Mouse (Mus musculus) monocyte, adult 2 months (primary cell): ENCODE results near the gene Cldn4.
"Not testable (repeated sequence)": the region's sequence is repeated elsewhere in the genome, so short reads cannot be mapped to it uniquely, and the experiment has no call there.

Experiments
- DNase-seq, 2 experiments: peaks; one replicate each; pipeline ENCODE4 v3.0.0; 2022; ENCODE audit warnings: low spot score in 2 of 2, low read depth in 1 of 2

Gene Cldn4

GRCm38 (mm10) chr5:134964655-134965054 lies 17.9 kb upstream of the Cldn4 start:
- not testable (repeated sequence) for DNase-seq

- no peak for DNase-seq
These were observed 16.8 kb upstream of the Cldn4 start for GRCm38 (mm10) chr5:134963546-134963945.

GRCm38 (mm10) chr5:134961519-134961918 lies 14.8 kb upstream of the Cldn4 start:
- no peak for DNase-seq

DNA sequence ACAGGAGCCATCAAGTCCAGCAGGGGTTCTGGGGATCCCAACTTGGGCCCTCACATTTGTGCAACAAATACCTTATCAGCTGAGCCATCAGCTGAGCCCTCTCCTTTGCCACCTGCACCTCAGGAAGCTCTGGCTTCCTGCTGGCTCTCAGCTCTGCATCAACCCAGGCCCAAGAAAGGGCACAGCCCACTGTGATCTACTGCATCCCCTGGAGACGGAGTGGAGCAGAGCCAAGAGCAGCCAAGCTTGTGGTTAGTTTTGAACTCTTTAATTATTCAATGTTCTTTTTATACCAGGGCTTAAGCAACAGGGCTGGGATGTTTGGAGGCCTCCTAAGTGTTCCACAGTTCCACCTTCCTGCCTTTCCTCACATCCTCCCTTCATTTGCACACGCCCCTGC lies 13.7 kb upstream of the Cldn4 start:
- DNase-seq, result no peak

DNA sequence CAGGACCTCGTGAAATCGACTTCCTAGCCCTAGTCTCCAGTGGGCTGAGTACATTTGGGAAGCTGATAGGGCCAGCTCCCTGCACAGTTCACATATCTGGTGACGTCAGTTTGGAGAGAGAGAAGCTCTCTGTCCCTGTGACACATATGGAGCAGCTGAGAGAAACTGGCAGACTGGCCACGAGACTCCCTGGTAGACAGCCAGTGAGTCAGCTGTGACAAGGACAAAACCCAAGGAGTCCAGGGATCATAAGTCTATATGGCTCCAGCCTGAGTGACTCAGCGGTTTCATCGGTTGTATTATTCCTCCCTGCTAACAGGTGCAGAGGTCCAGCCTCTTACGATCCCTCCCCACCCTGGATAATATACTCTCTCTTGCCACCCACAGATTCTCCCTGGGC lies 12.4 kb upstream of the Cldn4 start:
- no peak for DNase-seq

- no peak for DNase-seq
These were observed 8.8 kb upstream of the Cldn4 start for GRCm38 (mm10) chr5:134955491-134955890.

GRCm38 (mm10) chr5:134951053-134951884 lies 4.5 kb upstream of the Cldn4 start:
- no peak for DNase-seq

DNA sequence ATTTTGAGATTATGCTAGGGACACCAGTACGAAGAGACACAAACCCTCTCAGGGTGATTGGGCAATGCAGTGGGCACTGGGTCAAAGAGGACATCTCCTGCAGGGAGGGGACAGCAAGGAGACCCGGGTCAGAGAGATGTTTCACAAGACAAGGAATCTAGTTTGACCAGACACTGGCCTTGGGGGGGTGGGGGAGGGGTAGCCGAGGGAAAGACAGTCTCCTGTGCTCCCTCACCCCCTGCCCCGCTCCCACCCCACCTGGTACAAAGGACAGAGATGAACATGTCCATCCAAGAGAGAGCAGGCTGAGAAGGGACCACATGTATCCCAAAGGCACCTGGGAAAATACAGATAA lies 1.3 kb upstream of the Cldn4 start:
- DNase-seq, result no peak

DNA sequence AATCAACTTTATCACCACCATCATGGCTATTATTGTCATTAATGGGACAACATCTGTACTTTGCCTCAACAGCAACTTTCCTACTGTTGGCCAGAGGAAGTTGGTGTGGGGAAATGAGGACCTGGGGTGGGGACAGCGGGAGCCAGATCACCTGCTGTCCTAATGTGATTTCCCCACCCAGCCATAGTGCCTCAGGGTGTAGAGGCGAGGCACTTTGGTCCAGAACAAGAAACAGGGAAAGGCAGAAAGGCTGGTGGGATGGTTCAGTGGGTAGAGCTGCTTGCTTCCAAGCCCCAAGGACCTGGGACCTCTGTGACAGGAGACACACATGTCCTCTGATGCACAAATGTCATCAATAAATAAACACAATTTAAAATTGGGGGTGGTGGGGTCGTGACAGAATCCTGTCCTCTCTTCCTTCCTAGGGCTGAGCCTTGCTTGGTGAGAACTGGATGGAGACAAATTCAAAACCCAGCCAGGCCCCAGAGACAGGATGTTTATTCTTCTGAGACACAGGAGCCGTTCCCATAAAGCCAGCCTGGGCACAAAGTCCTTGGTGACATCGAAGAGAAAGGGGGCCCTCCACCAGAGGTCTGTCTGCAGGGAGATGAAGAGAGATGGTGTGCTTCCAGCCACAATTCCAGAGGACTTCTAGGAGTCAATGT lies 818 bp upstream of the Cldn4 start:
- no peak for DNase-seq

GRCm38 (mm10) chr5:134946063-134946856 lies 474 bp downstream of the Cldn4 start:
- DNase-seq, result no peak

- DNase-seq, result no peak
These were observed 1.3 kb downstream of the Cldn4 start for GRCm38 (mm10) chr5:134945266-134945959.

DNA sequence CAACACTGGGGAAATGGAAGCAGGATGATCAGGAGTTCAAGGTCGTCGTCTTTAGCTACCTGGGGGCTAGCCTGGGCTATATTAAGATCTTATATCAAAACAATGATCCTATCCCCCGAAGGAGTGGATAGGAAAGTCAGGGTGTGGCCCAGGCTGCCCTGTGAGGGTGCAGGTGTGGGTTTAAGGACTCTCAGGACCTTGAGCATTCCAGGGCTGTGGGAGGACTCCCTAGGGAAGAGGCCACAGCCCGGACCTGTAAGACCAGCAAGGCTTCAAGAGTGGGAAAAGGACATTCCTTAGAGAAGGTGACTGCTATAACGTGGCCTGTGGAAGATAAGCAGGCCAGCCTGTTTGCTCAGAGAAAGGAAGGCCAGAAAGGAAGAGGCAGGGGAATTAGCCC lies 2.6 kb downstream of the Cldn4 start:
- no peak for DNase-seq

DNA sequence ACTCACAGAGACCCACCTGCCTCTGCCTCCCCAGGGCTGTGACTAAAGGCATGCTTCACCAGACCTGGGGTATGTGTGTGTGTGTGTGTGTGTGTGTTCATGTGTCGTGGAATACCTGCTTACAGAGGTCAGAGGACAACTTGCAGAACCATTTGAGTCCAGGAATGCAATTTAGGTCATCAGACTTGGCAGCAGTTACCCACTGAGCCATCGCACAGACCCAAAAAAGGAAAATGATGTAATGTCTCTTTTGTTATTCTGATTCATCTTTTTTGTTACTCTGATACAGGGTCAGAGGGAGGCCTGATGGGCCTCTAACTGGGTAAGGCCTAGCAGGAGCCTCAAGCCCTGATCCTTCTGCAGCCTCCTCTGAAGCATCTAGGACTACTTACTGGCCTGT lies 4.0 kb downstream of the Cldn4 start:
- no peak for DNase-seq

DNA sequence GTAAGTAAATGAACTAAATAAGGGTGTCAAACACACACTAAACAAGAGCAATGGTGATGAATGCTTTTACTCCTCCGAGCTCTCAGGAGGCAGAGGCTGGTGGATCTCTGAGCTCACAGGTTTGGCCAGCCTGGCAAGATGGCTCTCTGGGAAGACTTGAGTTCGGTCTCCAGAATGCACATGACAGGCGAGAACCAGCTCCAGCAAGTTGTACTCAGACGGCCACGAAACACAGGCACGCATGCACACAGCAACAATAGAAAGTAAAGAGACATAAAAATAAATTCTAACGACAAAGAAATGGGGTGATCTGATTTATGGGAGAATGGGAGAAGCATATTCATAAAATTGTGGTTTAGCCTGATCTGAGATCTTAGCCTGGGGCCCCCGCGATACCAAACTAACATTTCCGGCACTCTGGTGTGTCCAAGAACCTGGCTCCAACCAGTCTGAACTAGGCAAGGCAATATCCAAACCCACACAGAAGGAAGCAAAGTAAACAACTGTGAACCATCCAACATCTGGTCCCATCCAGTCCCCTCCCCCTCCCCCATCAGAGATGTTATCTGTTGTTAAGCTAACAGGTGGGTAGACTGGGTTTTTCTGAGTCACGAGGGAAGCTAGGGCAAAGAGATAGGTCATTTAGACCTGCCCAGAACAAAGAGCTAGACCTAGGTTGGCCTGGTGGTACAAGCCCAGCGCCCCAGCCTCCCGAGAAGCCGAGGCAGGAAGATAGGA lies 5.1 kb downstream of the Cldn4 start:
- DNase-seq, result no peak

DNA sequence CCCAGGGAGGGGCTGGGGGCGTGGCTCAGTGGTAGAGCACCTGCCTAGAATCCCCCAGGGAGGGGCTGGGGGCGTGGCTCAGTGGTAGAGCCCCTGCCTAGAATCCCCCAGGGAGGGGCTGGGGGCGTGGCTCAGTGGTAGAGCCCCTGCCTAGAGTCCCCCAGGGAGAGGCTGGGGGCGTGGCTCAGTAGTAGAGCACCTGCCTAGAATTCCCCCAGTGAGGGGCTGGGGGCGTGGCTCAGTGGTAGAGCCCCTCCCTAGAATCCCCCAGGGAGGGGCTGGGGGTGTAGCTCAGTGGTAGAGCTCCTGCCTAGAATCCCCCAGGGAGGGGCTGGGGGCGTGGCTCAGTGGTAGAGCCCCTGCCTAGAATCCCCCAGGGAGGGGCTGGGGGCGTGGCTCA lies 7.2 kb downstream of the Cldn4 start:
- not testable (repeated sequence) for DNase-seq

GRCm38 (mm10) chr5:134939069-134939468 lies 7.7 kb downstream of the Cldn4 start:
- no peak for DNase-seq

DNA sequence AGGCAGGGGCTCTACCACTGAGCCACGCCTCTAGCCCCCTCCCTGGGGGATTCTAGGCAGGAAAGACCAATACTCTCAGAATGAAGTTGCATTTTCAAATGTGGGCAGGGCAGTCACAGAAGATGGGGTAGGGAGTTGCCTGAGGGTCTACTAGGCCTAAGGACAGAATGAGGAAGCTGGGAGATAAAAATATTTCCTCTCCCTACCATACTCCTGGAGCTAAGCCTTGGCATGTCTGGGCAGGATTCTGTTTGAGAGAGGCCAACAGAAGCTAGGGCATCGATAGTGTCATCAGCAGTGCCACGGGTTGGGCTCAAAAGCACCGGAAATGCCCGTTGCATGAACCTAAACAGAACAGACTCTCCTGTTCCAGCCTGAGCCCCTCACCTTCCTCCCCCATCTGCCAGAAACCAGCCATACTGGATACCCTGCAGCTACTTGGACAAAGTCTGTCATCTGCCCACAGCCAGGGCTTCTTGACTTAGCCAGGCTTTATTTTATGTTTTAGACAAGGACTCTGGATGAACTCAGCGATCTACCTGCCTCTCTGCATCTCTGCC lies 10.0 kb downstream of the Cldn4 start:
- no peak for DNase-seq

GRCm38 (mm10) chr5:134936051-134936450 lies 10.7 kb downstream of the Cldn4 start:
- DNase-seq, result no peak

- DNase-seq, result no peak
These were observed 12.1 kb downstream of the Cldn4 start for GRCm38 (mm10) chr5:134934666-134935065.

- not testable (repeated sequence) for DNase-seq
These were observed 13.0 kb downstream of the Cldn4 start for GRCm38 (mm10) chr5:134933686-134934085.
